Mouse (Mus musculus): ENCODE measurements around the gene Midn. TPM values are rescaled to one million over a fixed set of nuclear protein-coding genes. Genes with fewer than 3 reads are reported as not detected.
A peak's percentile ranks its signal among the peaks of the same experiment; 100 is the strongest.
"Not testable (repeated sequence)": the region's sequence is repeated elsewhere in the genome, so short reads cannot be mapped to it uniquely, and the experiment has no call there.

Midn gene
- total and polyA plus RNA-seq, 3 experiments, result 74.5 to 102 (median 96.2) TPM

DNA sequence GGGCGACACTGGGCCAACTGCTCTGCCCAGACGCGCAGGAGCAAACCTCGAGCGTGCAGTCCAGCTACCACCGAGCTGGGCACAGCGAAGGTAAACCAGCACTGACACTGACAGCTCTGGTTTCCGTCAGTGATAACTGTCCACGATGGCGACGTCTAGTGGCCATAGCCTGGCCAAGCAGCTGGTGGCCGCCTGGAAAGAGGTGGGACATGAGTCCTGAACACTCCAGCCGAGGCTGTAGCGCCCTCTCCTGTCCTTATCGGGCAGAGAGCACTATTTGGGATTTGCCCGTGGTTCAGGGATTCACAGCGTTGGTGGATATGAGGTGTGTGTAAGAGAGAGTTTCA is 16.9 kb downstream of the Midn start:
- H3K9ac ChIP-seq (ENCODE audit: low read depth, low read length), result peak overlapping the region; percentile 37
- DNase-seq, result peak; percentile 96
- TF ChIP-seq EP300 (IDR thresholded peaks at IDR 0.05; ENCODE audit: insufficient read depth, low read depth, low read length) (peak; percentile 100), POLR2A (IDR thresholded peaks at IDR 0.05; ENCODE audit: insufficient read depth, low read depth, low read length) (peak; percentile 95), CTCF (IDR thresholded peaks at IDR 0.05) (0 out of 2 replicates have a peak, but pooled peaks have one; percentile 100)
- H3K27me3 ChIP-seq (ENCODE audit: control insufficient read depth, insufficient read depth, low read length), result no peaks in the 10 kb centered on the region
- intact Hi-C loops (cut with DNase I), result loop anchor here (1.0 to 5.0 kb wide), 2 partner anchors 20 to 313 kb away; partner anchors contain the start of gene Ptbp1
- H3K4me1 ChIP-seq (ENCODE audit: control insufficient read depth, insufficient read depth, low read length), result peaks cover 21% of the 10 kb centered on the region
- peaks cover 2% of the 10 kb centered on the region; the same call in 1 of the 2 replicates for H3K36me3 ChIP-seq (ENCODE audit: control insufficient read depth, insufficient read depth, low read length)
- WGBS, result under 1% methylated on average over 17 of the region's 17 CpGs
- H3K4me3 ChIP-seq, result peak overlapping the region; percentile 64
- peak overlapping the region; percentile 74 for H3K27ac ChIP-seq
- no peaks in the 10 kb centered on the region for H3K79me2 ChIP-seq (replicated peaks; ENCODE audit: control insufficient read depth, insufficient read depth, low read length)

DNA sequence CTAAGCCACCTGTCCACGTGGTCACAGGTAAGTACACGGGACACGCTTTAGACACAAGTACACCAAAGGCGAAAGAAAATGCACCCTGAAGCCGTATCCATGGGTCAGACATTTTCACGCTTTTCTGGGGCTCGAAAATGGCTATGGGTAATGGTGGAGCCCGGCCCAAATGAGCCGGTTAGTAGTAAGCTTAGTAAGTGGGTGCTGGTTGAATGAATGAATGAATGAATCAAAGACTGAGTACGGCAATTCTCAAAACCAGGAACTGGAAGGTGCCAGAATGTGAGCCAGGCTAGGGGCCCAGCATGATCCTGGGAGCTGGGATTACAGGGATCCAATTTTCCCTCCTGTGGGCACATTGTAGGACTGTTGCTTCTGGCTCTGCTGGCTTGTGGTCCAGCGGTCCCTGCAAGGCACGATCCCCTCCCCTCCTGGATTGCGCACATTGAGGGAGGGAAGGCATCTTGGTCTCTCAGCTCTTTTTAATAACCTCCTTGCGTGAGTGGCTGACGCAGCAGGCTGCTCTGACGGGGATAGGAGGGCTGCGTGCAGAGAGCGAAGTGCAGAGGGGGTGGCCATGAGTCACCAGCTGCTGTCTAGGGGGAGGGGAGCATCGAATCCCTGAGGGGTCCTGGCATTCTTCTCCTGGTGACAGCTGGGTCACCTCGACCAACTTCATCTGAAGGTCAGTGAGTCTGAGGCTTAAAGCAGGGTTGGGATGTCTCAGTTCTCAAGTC is 17.5 kb downstream of the Midn start, which contains the start of gene Cirbp:
Gene Cirbp, plus strand, starts transcription at position 594 of the 737 bp plus-strand sequence.
- 26% methylated on average over 20 of the region's 20 CpGs for WGBS
- intact Hi-C loops (cut with DNase I), result loop anchor here (1.0 to 5.0 kb wide), 3 partner anchors 20 to 313 kb away; partner anchors contain the start of genes Ptbp1 and Stk11
- peaks cover 17% of the 10 kb centered on the region for H3K4me1 ChIP-seq (ENCODE audit: control insufficient read depth, insufficient read depth, low read length)

DNA sequence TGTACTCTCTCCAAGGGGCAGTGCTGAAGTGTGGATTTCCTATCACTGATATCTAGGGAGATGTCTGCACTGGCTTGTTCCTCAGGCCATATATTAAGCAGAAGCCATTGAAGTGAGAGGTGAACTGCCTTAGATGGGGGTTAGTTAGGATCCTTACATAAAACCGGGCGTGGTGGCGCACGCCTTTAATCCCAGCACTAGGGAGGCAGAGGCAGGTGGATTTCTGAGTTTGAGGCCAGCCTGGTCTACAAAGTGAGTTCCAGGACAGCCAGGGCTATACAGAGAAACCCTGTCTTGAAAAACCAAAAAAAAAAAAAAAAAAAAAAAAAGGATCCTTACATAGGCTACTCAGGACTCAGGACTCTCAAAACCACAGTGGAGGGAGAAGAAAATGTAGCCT is 18.1 kb downstream of the Midn start:
- H3K36me3 ChIP-seq (ENCODE audit: control insufficient read depth, insufficient read depth, low read length); H3K79me2 ChIP-seq (replicated peaks; ENCODE audit: control insufficient read depth, insufficient read depth, low read length); DNase-seq; H3K4me3 ChIP-seq; H3K27ac ChIP-seq; H3K27me3 ChIP-seq (ENCODE audit: control insufficient read depth, insufficient read depth, low read length); H3K9ac ChIP-seq (ENCODE audit: low read depth, low read length): not testable (repeated sequence)
- intact Hi-C loops (cut with DNase I), result loop anchor here (2.0 to 5.0 kb wide), 2 partner anchors 51 to 314 kb away; partner anchors contain the start of genes Ptbp1 and Stk11
- WGBS, result 91% methylated on average over 4 of the region's 4 CpGs
- H3K4me1 ChIP-seq (ENCODE audit: control insufficient read depth, insufficient read depth, low read length), result peaks cover 14% of the 10 kb centered on the region

More for the DNA sequence above, 17.5 kb downstream of the Midn start, which contains the start of gene Cirbp:
- Histone ChIP-seq H3K9ac (ENCODE audit: low read depth, low read length) (peak within 1 kb of the TSS; percentile 37), H3K36me3 (ENCODE audit: control insufficient read depth, insufficient read depth, low read length) (peaks cover 2% of the 10 kb centered on the region; the same call in 1 of the 2 replicates), H3K79me2 (replicated peaks; ENCODE audit: control insufficient read depth, insufficient read depth, low read length) (peaks cover 1% of the 10 kb centered on the region), H3K27ac (peak within 1 kb of the TSS; percentile 88), H3K27me3 (ENCODE audit: control insufficient read depth, insufficient read depth, low read length) (no peaks in the 10 kb centered on the region), H3K4me3 (peak within 1 kb of the TSS; percentile 64)
- peak in 1 of 2 experiments; percentile 29 for DNase-seq
- TF ChIP-seq CTCF (IDR thresholded peaks at IDR 0.05), result no peak; the same call in 1 of the 2 replicates
- TF ChIP-seq POLR2A (IDR thresholded peaks at IDR 0.05; ENCODE audit: insufficient read depth, low read depth, low read length), result no peak
- TF ChIP-seq EP300 (IDR thresholded peaks at IDR 0.05; ENCODE audit: insufficient read depth, low read depth, low read length), result no peak

DNA sequence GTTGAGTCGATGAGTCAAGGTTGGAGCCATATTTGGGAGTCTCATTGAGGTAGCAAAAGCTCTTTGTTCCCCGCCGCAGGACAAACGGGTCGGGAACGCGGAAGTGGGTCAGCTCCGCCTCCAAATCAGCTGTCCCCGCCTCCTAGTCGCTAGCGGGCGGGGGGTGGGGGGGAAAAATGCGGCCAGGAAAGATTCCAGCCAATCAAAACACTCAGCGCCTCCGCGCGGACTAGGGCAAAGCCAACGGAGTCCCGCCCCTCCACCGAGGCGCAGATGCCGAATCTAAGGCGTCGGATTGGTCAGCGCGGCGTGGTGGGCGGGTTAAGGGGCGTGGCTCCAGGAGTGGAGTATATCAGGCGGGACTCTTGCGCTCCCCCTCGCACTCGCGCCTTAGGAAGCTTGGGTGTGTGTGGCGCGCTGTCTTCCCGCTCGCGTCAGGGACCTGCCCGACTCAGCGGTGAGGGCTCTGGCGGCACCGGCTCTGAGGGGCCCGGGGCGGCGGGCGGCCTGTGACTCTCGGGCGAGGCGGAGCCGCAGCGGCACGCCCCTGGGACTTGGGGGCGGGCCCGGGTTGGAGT is 19.5 kb downstream of the Midn start:
- TF ChIP-seq POLR2A (IDR thresholded peaks at IDR 0.05; ENCODE audit: insufficient read depth, low read depth, low read length) (peak; percentile 99), EP300 (IDR thresholded peaks at IDR 0.05; ENCODE audit: insufficient read depth, low read depth, low read length) (0 out of 2 replicates have a peak, but pooled peaks have one; percentile 61), CTCF (IDR thresholded peaks at IDR 0.05) (no peak)
- under 1% methylated on average over 55 of the region's 55 CpGs for WGBS
- H3K27me3 ChIP-seq (ENCODE audit: control insufficient read depth, insufficient read depth, low read length), result no peaks in the 10 kb centered on the region
- intact Hi-C loops (cut with DNase I), result loop anchor here (2.0 to 5.0 kb wide), 2 partner anchors 53 to 315 kb away; partner anchors contain the start of genes Ptbp1 and Stk11
- H3K4me3 ChIP-seq, result peak overlapping the region; percentile 99
- H3K36me3 ChIP-seq (ENCODE audit: control insufficient read depth, insufficient read depth, low read length), result peaks cover 2% of the 10 kb centered on the region
- H3K27ac ChIP-seq, result peak overlapping the region; percentile 96
- peaks cover 10% of the 10 kb centered on the region for H3K4me1 ChIP-seq (ENCODE audit: control insufficient read depth, insufficient read depth, low read length)
- H3K79me2 ChIP-seq (replicated peaks; ENCODE audit: control insufficient read depth, insufficient read depth, low read length), result peaks cover 5% of the 10 kb centered on the region
- DNase-seq, result peak; percentile 99
- H3K9ac ChIP-seq (ENCODE audit: low read depth, low read length), result peak overlapping the region; percentile 97

DNA sequence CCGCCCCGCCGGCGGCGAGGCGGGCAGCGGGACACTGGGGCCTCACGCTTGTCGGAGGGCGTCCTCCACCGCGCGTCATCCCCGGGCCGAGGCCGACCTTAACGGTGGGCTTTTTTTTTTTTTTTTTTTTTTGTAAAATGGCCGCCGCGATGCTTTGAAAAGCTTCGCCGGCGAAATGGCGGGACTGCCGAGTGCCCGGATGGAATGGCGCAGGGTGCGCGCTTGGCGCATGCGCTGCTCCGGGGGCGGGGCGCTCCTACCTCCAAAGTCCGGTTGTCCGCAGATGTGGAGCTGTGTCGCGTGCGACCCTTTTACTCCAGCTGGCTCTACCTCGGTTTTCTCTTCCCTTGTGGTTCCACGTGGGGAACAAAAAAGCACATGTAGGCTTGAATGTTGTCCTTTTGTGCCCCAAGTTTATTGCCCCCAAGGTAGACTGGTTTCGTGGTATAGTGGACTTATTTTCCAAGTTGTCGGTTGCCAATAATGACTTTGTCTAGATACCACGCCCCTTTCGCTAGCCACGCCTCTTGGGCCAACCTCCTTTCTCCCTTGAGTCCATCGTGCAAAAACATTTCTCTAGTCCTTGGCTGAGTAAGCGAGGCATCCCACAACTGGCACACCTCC is 20.1 kb downstream of the Midn start:
- peak overlapping the region; percentile 97 for H3K9ac ChIP-seq (ENCODE audit: low read depth, low read length)
- TF ChIP-seq EP300 (IDR thresholded peaks at IDR 0.05; ENCODE audit: insufficient read depth, low read depth, low read length) (no peak), POLR2A (IDR thresholded peaks at IDR 0.05; ENCODE audit: insufficient read depth, low read depth, low read length) (peak; percentile 29; the same call in 1 of the 2 replicates), CTCF (IDR thresholded peaks at IDR 0.05) (no peak)
- DNase-seq, result peak; percentile 94 to 96
- peaks cover 10% of the 10 kb centered on the region for H3K4me1 ChIP-seq (ENCODE audit: control insufficient read depth, insufficient read depth, low read length)
- H3K4me3 ChIP-seq, result peak overlapping the region; percentile 99
- under 1% methylated on average over 48 of the region's 48 CpGs for WGBS
- no peaks in the 10 kb centered on the region for H3K27me3 ChIP-seq (ENCODE audit: control insufficient read depth, insufficient read depth, low read length)
- H3K79me2 ChIP-seq (replicated peaks; ENCODE audit: control insufficient read depth, insufficient read depth, low read length), result peaks cover 5% of the 10 kb centered on the region
- peaks cover 2% of the 10 kb centered on the region for H3K36me3 ChIP-seq (ENCODE audit: control insufficient read depth, insufficient read depth, low read length)
- peak overlapping the region; percentile 96 for H3K27ac ChIP-seq
- intact Hi-C loops (cut with DNase I), result loop anchor here (5.0 kb wide), 1 partner anchor 316 kb away; the partner anchor contains the start of gene Ptbp1

Measured in heart, adult 2 months (tissue).